Mouse (Mus musculus) myocyte (in vitro differentiated cells): ENCODE measurements around the gene D930020B18Rik. TPM values are rescaled to one million over a fixed set of nuclear protein-coding genes. Genes with fewer than 3 reads are reported as not detected.

Source experiments
- H3K27me3 ChIP-seq: one replicate; pipeline ENCODE4 v1.6.1; 2011; ENCODE audit not compliant: control insufficient read depth, insufficient read depth, insufficient read length
- H3K36me3 ChIP-seq: one replicate; pipeline ENCODE4 v1.6.1; 2011; ENCODE audit not compliant: control insufficient read depth, insufficient read depth
- H3K4me2 ChIP-seq: one replicate; pipeline ENCODE4 v1.6.1; 2011; ENCODE audit warnings: low read depth, control low read depth
- H3K4me3 ChIP-seq: one replicate; pipeline ENCODE4 v1.5.1; 2011; ENCODE audit warnings: mild to moderate bottlenecking, control low read depth, moderate library complexity
- H3K79me2 ChIP-seq: one replicate; pipeline ENCODE4 v1.6.1; 2011; ENCODE audit not compliant: control insufficient read depth, insufficient read depth
- H3ac ChIP-seq: one replicate; pipeline ENCODE4 v1.6.1; 2011; ENCODE audit not compliant: control insufficient read depth, insufficient read length
- CEBPB ChIP-seq: IDR thresholded peaks from 2 replicates; pipeline ENCODE4 v1.6.1; 2011; ENCODE audit warnings: mild to moderate bottlenecking, moderate library complexity; ENCODE audit not compliant: poor library complexity, insufficient read depth, severe bottlenecking
- E2F4 ChIP-seq: IDR thresholded peaks from one replicate; pipeline ENCODE4 v1.6.1; 2011; ENCODE audit warnings: mild to moderate bottlenecking, control low read depth, moderate library complexity; ENCODE audit not compliant: insufficient read depth
- MAX ChIP-seq: IDR thresholded peaks from one replicate; pipeline ENCODE4 v1.6.1; 2011; ENCODE audit warnings: low read depth, mild to moderate bottlenecking, control low read depth
- MYOD1 ChIP-seq, 3 experiments: IDR thresholded peaks; one replicate each; pipeline ENCODE4 v1.6.1; 2011; ENCODE audit warnings: control low read depth in 2 of 3, low read depth in 2 of 3, mild to moderate bottlenecking in 2 of 3, moderate library complexity in 1 of 3; ENCODE audit not compliant: insufficient read length in 2 of 3, control insufficient read depth in 1 of 3
- MYOG ChIP-seq, 3 experiments: IDR thresholded peaks; one replicate each; pipeline ENCODE4 v1.6.1; 2011; ENCODE audit warnings: control low read depth in 2 of 3, low read depth in 2 of 3, mild to moderate bottlenecking in 2 of 3; ENCODE audit not compliant: insufficient read length in 2 of 3, control insufficient read depth in 1 of 3, insufficient read depth in 1 of 3
- POLR2A ChIP-seq: IDR thresholded peaks from one replicate; pipeline ENCODE4 v1.6.1; 2011; ENCODE audit warnings: low read depth, mild to moderate bottlenecking, control low read depth, moderate library complexity; ENCODE audit not compliant: insufficient read length
- POLR2AphosphoS2 ChIP-seq: IDR thresholded peaks from one replicate; pipeline ENCODE4 v1.6.1; 2011; ENCODE audit warnings: low read depth, control low read depth; ENCODE audit not compliant: insufficient read length
- REST ChIP-seq: IDR thresholded peaks from one replicate; pipeline ENCODE4 v1.6.1; 2011; ENCODE audit warnings: mild to moderate bottlenecking, control low read depth, moderate library complexity; ENCODE audit not compliant: insufficient read depth, insufficient read length
- SRF ChIP-seq: IDR thresholded peaks from one replicate; pipeline ENCODE4 v1.6.1; 2011; ENCODE audit warnings: low read depth; ENCODE audit not compliant: control insufficient read depth, insufficient read length
- TCF12 ChIP-seq: IDR thresholded peaks from one replicate; pipeline ENCODE4 v1.6.1; 2011; ENCODE audit warnings: mild to moderate bottlenecking, control low read depth; ENCODE audit not compliant: poor library complexity, insufficient read depth, severe bottlenecking
- TCF3 ChIP-seq: IDR thresholded peaks from one replicate; pipeline ENCODE4 v1.6.1; 2011; ENCODE audit warnings: low read depth, control low read depth; ENCODE audit not compliant: insufficient read length
- USF1 ChIP-seq: IDR thresholded peaks from one replicate; pipeline ENCODE4 v1.6.1; 2011; ENCODE audit warnings: low read depth, mild to moderate bottlenecking, control low read depth, moderate library complexity
- polyA plus RNA-seq: library from polyadenylated mRNA; unstranded; fragments of >200 nt; fragmentation: generic; extraction: Trizol; gene quantifications from one replicate; pipeline ENCODE4 v1.2.1, GENCODE M21; 2012; ENCODE audit warnings: missing spikeins

The D930020B18Rik gene
- polyA plus RNA-seq: not detected

GRCm38 (mm10) chr10:121641272-121642053 is at the start of gene D930020B18Rik:
Gene D930020B18Rik, plus strand, starts transcription at chr10:121641588.
- no peak within 1 kb of the TSS for H3K4me3 ChIP-seq
- no peaks in the 10 kb centered on the region for H3K79me2 ChIP-seq
- TF ChIP-seq MYOG (IDR thresholded peaks at IDR 0.05; ENCODE audit: control insufficient read depth in 1 of 3, insufficient read depth in 1 of 3, insufficient read length in 2 of 3, low read depth in 2 of 3) (peak in 1 of 3 experiments; percentile 15), E2F4 (no peak)
- H3K36me3 ChIP-seq: no peaks in the 10 kb centered on the region
- H3K27me3 ChIP-seq: peaks cover 31% of the 10 kb centered on the region
- no peak within 1 kb of the TSS for H3ac ChIP-seq
- peak within 1 kb of the TSS; percentile 42 for H3K4me2 ChIP-seq

- Histone ChIP-seq H3ac (no peak overlapping the region), H3K27me3 (no peaks in the 10 kb centered on the region)
- no peak for TF ChIP-seq TCF3
- no peak for TF ChIP-seq USF1
Measured at GRCm38 (mm10) chr10:121596580-121596979, 44.8 kb upstream of the D930020B18Rik start.

GRCm38 (mm10) chr10:121601272-121601671 is 40.1 kb upstream of the D930020B18Rik start:
- no peaks in the 10 kb centered on the region for H3K79me2 ChIP-seq
- H3ac ChIP-seq: no peak overlapping the region
- H3K27me3 ChIP-seq: no peaks in the 10 kb centered on the region
- TF ChIP-seq MYOG (IDR thresholded peaks at IDR 0.05; ENCODE audit: control insufficient read depth in 1 of 3, insufficient read depth in 1 of 3, insufficient read length in 2 of 3, low read depth in 2 of 3) (no peak), SRF (no peak), REST (no peak), MAX (no peak), MYOD1 (IDR thresholded peaks at IDR 0.05; ENCODE audit: control insufficient read depth in 1 of 3, insufficient read length in 2 of 3, low read depth in 2 of 3) (no peak)
- no peak overlapping the region for H3K4me3 ChIP-seq
- no peak overlapping the region for H3K4me2 ChIP-seq
- peaks cover 89% of the 10 kb centered on the region for H3K36me3 ChIP-seq

More at GRCm38 (mm10) chr10:121596580-121596979, 44.8 kb upstream of the D930020B18Rik start:
- Histone ChIP-seq H3K4me2 (no peak overlapping the region), H3K79me2 (no peaks in the 10 kb centered on the region), H3K4me3 (no peak overlapping the region), H3K36me3 (peaks cover 85% of the 10 kb centered on the region)

- Histone ChIP-seq H3K27me3 (no peaks in the 10 kb centered on the region), H3K36me3 (peaks cover 89% of the 10 kb centered on the region), H3K4me3 (no peak overlapping the region), H3K79me2 (no peaks in the 10 kb centered on the region), H3K4me2 (no peak overlapping the region), H3ac (no peak overlapping the region)
- no peak for TF ChIP-seq CEBPB
- no peak for TF ChIP-seq MYOG (IDR thresholded peaks at IDR 0.05; ENCODE audit: control insufficient read depth in 1 of 3, insufficient read depth in 1 of 3, insufficient read length in 2 of 3, low read depth in 2 of 3)
- no peak for TF ChIP-seq MAX
- TF ChIP-seq SRF: no peak
- TF ChIP-seq E2F4: no peak
- no peak for TF ChIP-seq MYOD1 (IDR thresholded peaks at IDR 0.05; ENCODE audit: control insufficient read depth in 1 of 3, insufficient read length in 2 of 3, low read depth in 2 of 3)
- TF ChIP-seq POLR2A: no peak
- TF ChIP-seq POLR2AphosphoS2: no peak
- TF ChIP-seq TCF12: no peak
- TF ChIP-seq REST: no peak
- TF ChIP-seq TCF3: no peak
- TF ChIP-seq USF1: no peak
Measured at GRCm38 (mm10) chr10:121603556-121603955, 37.8 kb upstream of the D930020B18Rik start.

GRCm38 (mm10) chr10:121604632-121605344 is 36.6 kb upstream of the D930020B18Rik start:
- H3K4me2 ChIP-seq: no peak overlapping the region
- H3K27me3 ChIP-seq: no peaks in the 10 kb centered on the region
- TF ChIP-seq MAX: no peak
- no peak for TF ChIP-seq REST
- no peak for TF ChIP-seq SRF
- TF ChIP-seq TCF12: no peak
- no peak for TF ChIP-seq E2F4
- TF ChIP-seq USF1: no peak
- no peak for TF ChIP-seq CEBPB
- TF ChIP-seq TCF3: no peak
- TF ChIP-seq POLR2AphosphoS2: no peak
- no peak for TF ChIP-seq MYOG (IDR thresholded peaks at IDR 0.05; ENCODE audit: control insufficient read depth in 1 of 3, insufficient read depth in 1 of 3, insufficient read length in 2 of 3, low read depth in 2 of 3)
- TF ChIP-seq MYOD1 (IDR thresholded peaks at IDR 0.05; ENCODE audit: control insufficient read depth in 1 of 3, insufficient read length in 2 of 3, low read depth in 2 of 3): no peak
- TF ChIP-seq POLR2A: no peak

More at GRCm38 (mm10) chr10:121604632-121605344, 36.6 kb upstream of the D930020B18Rik start:
- no peak overlapping the region for H3K4me3 ChIP-seq
- peaks cover 91% of the 10 kb centered on the region for H3K36me3 ChIP-seq
- no peak overlapping the region for H3ac ChIP-seq
- no peaks in the 10 kb centered on the region for H3K79me2 ChIP-seq
